ENCODE assay signal across 9 mouse cellular contexts in the genomic region with DNA sequence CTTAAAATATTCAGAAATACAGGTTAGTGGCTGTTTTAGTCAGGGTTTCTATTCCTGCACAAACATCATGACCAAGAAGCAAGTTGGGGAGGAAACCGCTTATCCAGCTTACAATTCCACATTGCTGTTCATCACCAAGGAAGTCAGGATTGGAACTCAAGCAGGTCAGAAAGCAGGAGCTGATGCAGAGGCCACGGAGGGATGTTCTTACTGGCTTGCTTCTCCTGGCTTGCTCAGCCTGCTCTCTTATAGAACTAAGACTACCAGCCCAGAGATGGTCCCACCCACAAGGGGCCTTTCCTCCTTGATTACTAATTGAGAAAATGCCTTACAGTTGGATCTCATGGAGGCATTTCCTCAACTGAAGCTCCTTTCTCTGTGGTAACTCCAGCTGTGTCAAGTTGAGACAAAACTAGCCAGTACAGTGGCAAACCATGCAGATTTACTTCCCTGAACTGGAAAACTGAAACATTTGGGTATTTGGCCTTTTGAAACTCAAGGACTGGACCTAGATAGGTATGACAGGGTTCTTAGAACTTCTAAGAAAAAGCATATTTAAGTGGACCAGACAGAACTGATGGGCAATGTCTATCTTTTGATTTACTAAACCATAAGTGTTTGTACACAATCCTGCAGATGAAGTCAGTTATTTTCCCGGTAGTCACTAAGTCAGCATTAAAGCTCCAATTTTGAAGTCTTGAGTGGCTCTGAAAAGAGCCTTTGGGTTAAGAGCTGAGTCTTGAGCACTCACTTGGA. TPM values are rescaled to one million over a fixed set of nuclear protein-coding genes. Genes with fewer than 3 reads are reported as not detected.
DNase-seq lines count a peak whose midpoint lies in the region; ATAC-seq and TF ChIP-seq lines count a peak whose summit lies in the region.
"Not testable (repeated sequence)": the region's sequence is repeated elsewhere in the genome, so short reads cannot be mapped to it uniquely, and the experiment has no call there.
"Had no signal": no experiment of that assay in that cellular context is flagged by ENCODE, and none has a peak within 500 bp of the region (broad histone marks: within the 10 kb centered on the region; RNA-seq: fewer than 3 reads in every experiment).

No protein-coding gene starts in this region.

- H3K4me2 ChIP-seq in forebrain, postnatal 0 days (ENCODE audit: low read depth): peak overlapping the region; percentile 74
- H3K4me2 ChIP-seq in hindbrain, embryonic 13.5 days: peak overlapping the region; percentile 73
- H3K4me2 ChIP-seq in liver, postnatal 0 days (ENCODE audit: low read depth, low read length): peak overlapping the region; percentile 77
- H3K4me2 ChIP-seq in midbrain, postnatal 0 days (ENCODE audit: low read depth, low read length, poor library complexity, severe bottlenecking): peak overlapping the region; percentile 65
- H3K4me2 ChIP-seq in stomach, postnatal 0 days (replicated peaks; ENCODE audit: low read depth): peak overlapping the region; percentile 61

- DNase-seq in CD4-positive helper T cell, adult 2 months (ENCODE audit: low read depth, low spot score): peak; percentile 22
- not testable (repeated sequence) for DNase-seq in embryonic facial prominence, embryonic 10.5 days (ENCODE audit: low spot score); forebrain, postnatal 0 days; layer of hippocampus, adult 2 months (ENCODE audit: low spot score in 2 of 2); liver, postnatal 0 days; midbrain, postnatal 0 days (ENCODE audit: low spot score); stomach, postnatal 0 days (ENCODE audit: low spot score)

- not testable (repeated sequence) for TF ChIP-seq EP300 in liver, postnatal 0 days (IDR thresholded peaks at IDR 0.05; ENCODE audit: low read depth); stomach, postnatal 0 days (optimal IDR thresholded peaks at IDR 0.05)

- TF ChIP-seq CTCF in forebrain, postnatal 0 days (IDR thresholded peaks at IDR 0.05; ENCODE audit: low read depth); layer of hippocampus, adult 2 months (conservative IDR thresholded peaks at IDR 0.05); liver, postnatal 0 days (IDR thresholded peaks at IDR 0.05; ENCODE audit: low read depth); midbrain, postnatal 0 days (IDR thresholded peaks at IDR 0.05); stomach, postnatal 0 days (IDR thresholded peaks at IDR 0.05; ENCODE audit: low read depth): not testable (repeated sequence)

- peaks cover 25% of the 10 kb centered on the region for H3K4me1 ChIP-seq in embryonic facial prominence, embryonic 10.5 days
- H3K4me1 ChIP-seq in forebrain, postnatal 0 days (ENCODE audit: insufficient read depth); hindbrain, embryonic 13.5 days (replicated peaks); liver, postnatal 0 days (ENCODE audit: insufficient read depth); midbrain, postnatal 0 days (ENCODE audit: insufficient read depth, low read length); stomach, postnatal 0 days (replicated peaks; ENCODE audit: control insufficient read depth, insufficient read depth): not testable (repeated sequence)

- peak overlapping the region; percentile 44; the same call in 1 of the 2 replicates for H3K9ac ChIP-seq in forebrain, postnatal 0 days
- H3K9ac ChIP-seq in hindbrain, embryonic 13.5 days: peak overlapping the region; percentile 67
- H3K9ac ChIP-seq in liver, postnatal 0 days (replicated peaks): peak overlapping the region; percentile 67
- 0 out of 2 replicates have a peak overlapping the region, but pooled peaks have one; percentile 4 for H3K9ac ChIP-seq in midbrain, postnatal 0 days (replicated peaks; ENCODE audit: low read length, poor library complexity, severe bottlenecking)
- H3K9ac ChIP-seq in stomach, postnatal 0 days (ENCODE audit: low read length): peak overlapping the region; percentile 47

- H3K36me3 ChIP-seq in embryonic facial prominence, embryonic 10.5 days (replicated peaks); forebrain, postnatal 0 days (ENCODE audit: insufficient read depth); hindbrain, embryonic 13.5 days; liver, postnatal 0 days (replicated peaks; ENCODE audit: insufficient read depth, low read length); midbrain, postnatal 0 days (ENCODE audit: insufficient read depth, low read length); stomach, postnatal 0 days (ENCODE audit: control insufficient read depth, insufficient read depth, low read length): not testable (repeated sequence)

- 7% methylated on average over 3 of the region's 3 CpGs for WGBS in embryonic facial prominence, embryonic 10.5 days
- 4% methylated on average over 3 of the region's 3 CpGs for WGBS in forebrain, postnatal 0 days
- WGBS in hindbrain, embryonic 13.5 days: 6% methylated on average over 3 of the region's 3 CpGs
- 11% methylated on average over 3 of the region's 3 CpGs for WGBS in liver, postnatal 0 days (ENCODE audit: insufficient replicate concordance)
- WGBS in midbrain, postnatal 0 days: 6% methylated on average over 3 of the region's 3 CpGs
- 6% methylated on average over 3 of the region's 3 CpGs for WGBS in stomach, postnatal 0 days

- H3K27ac ChIP-seq in embryonic facial prominence, embryonic 10.5 days (replicated peaks): peak overlapping the region; percentile 94
- H3K27ac ChIP-seq in forebrain, postnatal 0 days (ENCODE audit: low read depth, low read length); layer of hippocampus, adult 2 months; midbrain, postnatal 0 days (ENCODE audit: low read depth, low read length): not testable (repeated sequence)
- H3K27ac ChIP-seq in hindbrain, embryonic 13.5 days: 0 out of 2 replicates have a peak overlapping the region, but pooled peaks have one; percentile 67
- peak overlapping the region; percentile 93 for H3K27ac ChIP-seq in liver, postnatal 0 days (ENCODE audit: low read depth)
- peak overlapping the region; percentile 86 for H3K27ac ChIP-seq in stomach, postnatal 0 days (replicated peaks)

- H3K27me3 ChIP-seq in embryonic facial prominence, embryonic 10.5 days (replicated peaks; ENCODE audit: low read depth, poor library complexity, severe bottlenecking); forebrain, postnatal 0 days (ENCODE audit: insufficient read depth, low read length); hindbrain, embryonic 13.5 days; liver, postnatal 0 days (ENCODE audit: insufficient read depth, low read length); midbrain, postnatal 0 days (ENCODE audit: insufficient read depth, low read length); stomach, postnatal 0 days (ENCODE audit: control insufficient read depth, insufficient read depth, low read length): not testable (repeated sequence)

- peak overlapping the region; percentile 62 for H3K4me3 ChIP-seq in embryonic facial prominence, embryonic 10.5 days
- peak overlapping the region; percentile 41 for H3K4me3 ChIP-seq in forebrain, postnatal 0 days (ENCODE audit: low read depth, low read length)
- peak overlapping the region; percentile 46 for H3K4me3 ChIP-seq in hindbrain, embryonic 13.5 days
- peak overlapping the region; percentile 70 for H3K4me3 ChIP-seq in layer of hippocampus, adult 2 months
- H3K4me3 ChIP-seq in liver, postnatal 0 days (ENCODE audit: low read depth, low read length): peak overlapping the region; percentile 50
- peak overlapping the region; percentile 45 for H3K4me3 ChIP-seq in midbrain, postnatal 0 days (ENCODE audit: low read depth, low read length)
- H3K4me3 ChIP-seq in stomach, postnatal 0 days (ENCODE audit: low read depth, low read length): peak overlapping the region; percentile 44

- H3K9me3 ChIP-seq in embryonic facial prominence, embryonic 10.5 days; forebrain, postnatal 0 days (ENCODE audit: low read length); hindbrain, embryonic 13.5 days; liver, postnatal 0 days (ENCODE audit: low read length); midbrain, postnatal 0 days (ENCODE audit: low read length); stomach, postnatal 0 days (ENCODE audit: control insufficient read depth, low read length): not testable (repeated sequence)

- ATAC-seq in forebrain, postnatal 0 days; hindbrain, embryonic 13.5 days (ENCODE audit: low FRiP score); liver, postnatal 0 days; midbrain, postnatal 0 days (ENCODE audit: low FRiP score); stomach, postnatal 0 days (ENCODE audit: low FRiP score, low TSS enrichment): not testable (repeated sequence)

RNA-seq across cellular contexts. Expression of gene Hist1h2bh, which starts 0.8 kb away (rescaled TPM):
- 1.1 TPM in 2 replicates for polyA plus RNA-seq in embryonic facial prominence, embryonic 10.5 days (2016; fragmentation: Nextera tagmentation; extraction: Ambion mirVana)
- total RNA-seq in forebrain, postnatal 0 days (2014; rRNA removed): 12.5 and 17.0 TPM in 2 replicates
- polyA plus RNA-seq in forebrain, postnatal 0 days (2015; fragmentation: Nextera tagmentation; extraction: Ambion mirVana): 0.17 TPM in 1 of 2 replicates, not detected in the other
- polyA plus RNA-seq in hindbrain, embryonic 13.5 days (2015; fragmentation: Nextera tagmentation; extraction: Ambion mirVana): 0.29 TPM in 1 of 2 replicates, not detected in the other
- 1 to 10 TPM in 1 of 2 experiments, under 1 TPM in 1; 0.39 to 1.2 TPM for total RNA-seq in layer of hippocampus, adult 2 months (2021)
- polyA plus RNA-seq in liver, postnatal 0 days (2015; fragmentation: Nextera tagmentation; extraction: Ambion mirVana): 0.58 and 0.64 TPM in 2 replicates
- 8.7 and 34.2 TPM in 2 replicates for total RNA-seq in midbrain, postnatal 0 days (2014; rRNA removed)
- 0.16 TPM in 1 of 2 replicates, not detected in the other for polyA plus RNA-seq in midbrain, postnatal 0 days (2015; fragmentation: Nextera tagmentation; extraction: Ambion mirVana)
- polyA plus RNA-seq in stomach, postnatal 0 days (2015; fragmentation: Nextera tagmentation; extraction: Ambion mirVana): 0.30 and 0.62 TPM in 2 replicates

RNA-seq across cellular contexts. Expression of gene Hist1h3f, which starts 1.4 kb away (rescaled TPM):
- 0.97 and 1.2 TPM in 2 replicates for polyA plus RNA-seq in embryonic facial prominence, embryonic 10.5 days (2016; fragmentation: Nextera tagmentation; extraction: Ambion mirVana)
- 116 and 119 TPM in 2 replicates for total RNA-seq in forebrain, postnatal 0 days (2014; rRNA removed)
- polyA plus RNA-seq in forebrain, postnatal 0 days (2015; fragmentation: Nextera tagmentation; extraction: Ambion mirVana): 0.17 and 0.47 TPM in 2 replicates
- polyA plus RNA-seq in hindbrain, embryonic 13.5 days (2015; fragmentation: Nextera tagmentation; extraction: Ambion mirVana): 0.38 TPM in 1 of 2 replicates, not detected in the other
- total RNA-seq in layer of hippocampus, adult 2 months (2021): 10 to 100 TPM; 17.7 to 18.3 TPM
- 1.3 and 1.5 TPM in 2 replicates for polyA plus RNA-seq in liver, postnatal 0 days (2015; fragmentation: Nextera tagmentation; extraction: Ambion mirVana)
- 154 and 239 TPM in 2 replicates for total RNA-seq in midbrain, postnatal 0 days (2014; rRNA removed)
- 0.21 and 0.23 TPM in 2 replicates for polyA plus RNA-seq in midbrain, postnatal 0 days (2015; fragmentation: Nextera tagmentation; extraction: Ambion mirVana)
- polyA plus RNA-seq in stomach, postnatal 0 days (2015; fragmentation: Nextera tagmentation; extraction: Ambion mirVana): 0.51 and 0.78 TPM in 2 replicates

RNA-seq across cellular contexts. Expression of gene Hist1h3g, which starts 7.2 kb away (rescaled TPM):
- polyA plus RNA-seq in embryonic facial prominence, embryonic 10.5 days (2016; fragmentation: Nextera tagmentation; extraction: Ambion mirVana): 6.5 and 7.7 TPM in 2 replicates
- 116 and 134 TPM in 2 replicates for total RNA-seq in forebrain, postnatal 0 days (2014; rRNA removed)
- polyA plus RNA-seq in forebrain, postnatal 0 days (2015; fragmentation: Nextera tagmentation; extraction: Ambion mirVana): 0.50 TPM in 1 of 2 replicates, not detected in the other
- polyA plus RNA-seq in hindbrain, embryonic 13.5 days (2015; fragmentation: Nextera tagmentation; extraction: Ambion mirVana): 1.8 and 3.0 TPM in 2 replicates
- total RNA-seq in layer of hippocampus, adult 2 months (2021): 1 to 10 TPM; 3.6 to 5.5 TPM
- polyA plus RNA-seq in liver, postnatal 0 days (2015; fragmentation: Nextera tagmentation; extraction: Ambion mirVana): 3.7 and 6.3 TPM in 2 replicates
- 99.4 and 262 TPM in 2 replicates for total RNA-seq in midbrain, postnatal 0 days (2014; rRNA removed)
- not detected in 2 replicates for polyA plus RNA-seq in midbrain, postnatal 0 days (2015; fragmentation: Nextera tagmentation; extraction: Ambion mirVana)
- polyA plus RNA-seq in stomach, postnatal 0 days (2015; fragmentation: Nextera tagmentation; extraction: Ambion mirVana): 2.3 and 3.4 TPM in 2 replicates
- total RNA-seq: monocyte, adult 5-6 weeks had no signal

RNA-seq across cellular contexts. Expression of gene Hist1h2af, which starts 8.7 kb away (rescaled TPM):
- polyA plus RNA-seq in embryonic facial prominence, embryonic 10.5 days (2016; fragmentation: Nextera tagmentation; extraction: Ambion mirVana): 4.8 and 5.5 TPM in 2 replicates
- total RNA-seq in forebrain, postnatal 0 days (2014; rRNA removed): 135 and 227 TPM in 2 replicates
- not detected in 2 replicates for polyA plus RNA-seq in forebrain, postnatal 0 days (2015; fragmentation: Nextera tagmentation; extraction: Ambion mirVana)
- 2.4 TPM in 1 of 2 replicates, not detected in the other for polyA plus RNA-seq in hindbrain, embryonic 13.5 days (2015; fragmentation: Nextera tagmentation; extraction: Ambion mirVana)
- 10 to 100 TPM in 1 of 2 experiments, 1 to 10 TPM in 1; 6.9 to 12.2 TPM for total RNA-seq in layer of hippocampus, adult 2 months (2021)
- polyA plus RNA-seq in liver, postnatal 0 days (2015; fragmentation: Nextera tagmentation; extraction: Ambion mirVana): 9.7 and 9.8 TPM in 2 replicates
- total RNA-seq in midbrain, postnatal 0 days (2014; rRNA removed): 52.3 and 293 TPM in 2 replicates
- polyA plus RNA-seq in midbrain, postnatal 0 days (2015; fragmentation: Nextera tagmentation; extraction: Ambion mirVana): 0.54 and 1.5 TPM in 2 replicates
- polyA plus RNA-seq in stomach, postnatal 0 days (2015; fragmentation: Nextera tagmentation; extraction: Ambion mirVana): 4.5 and 8.9 TPM in 2 replicates
- total RNA-seq: monocyte, adult 5-6 weeks had no signal

RNA-seq across cellular contexts. Expression of gene Hist1h4f, which starts 9.0 kb away (rescaled TPM):
- polyA plus RNA-seq in embryonic facial prominence, embryonic 10.5 days (2016; fragmentation: Nextera tagmentation; extraction: Ambion mirVana): 1.00 and 1.2 TPM in 2 replicates
- 586 and 753 TPM in 2 replicates for total RNA-seq in forebrain, postnatal 0 days (2014; rRNA removed)
- 0.70 TPM in 1 of 2 replicates, not detected in the other for polyA plus RNA-seq in forebrain, postnatal 0 days (2015; fragmentation: Nextera tagmentation; extraction: Ambion mirVana)
- polyA plus RNA-seq in hindbrain, embryonic 13.5 days (2015; fragmentation: Nextera tagmentation; extraction: Ambion mirVana): 0.83 TPM in 1 of 2 replicates, not detected in the other
- 100 to 1,000 TPM; 150 to 167 TPM for total RNA-seq in layer of hippocampus, adult 2 months (2021)
- polyA plus RNA-seq in liver, postnatal 0 days (2015; fragmentation: Nextera tagmentation; extraction: Ambion mirVana): 1.1 and 1.2 TPM in 2 replicates
- total RNA-seq in midbrain, postnatal 0 days (2014; rRNA removed): 684 and 753 TPM in 2 replicates
- not detected in 2 replicates for polyA plus RNA-seq in midbrain, postnatal 0 days (2015; fragmentation: Nextera tagmentation; extraction: Ambion mirVana)
- polyA plus RNA-seq in stomach, postnatal 0 days (2015; fragmentation: Nextera tagmentation; extraction: Ambion mirVana): 0.38 TPM in 1 of 2 replicates, not detected in the other

Comparison
In these comparisons a context has a peak if more than half of its experiments do, and no peak if none do; other contexts are left out.
1. H3K9ac ChIP-seq: peak in every context shown above with its lines; median percentile 67 in hindbrain, embryonic 13.5 days; 67 in liver, postnatal 0 days; 47 in stomach, postnatal 0 days; 44 in forebrain, postnatal 0 days; 4 in midbrain, postnatal 0 days.